ENCODE assay signal across 25 mouse cellular contexts in genomic region chrX:107298761-107299160, GRCm38 (mm10). TPM values are rescaled to one million over a fixed set of nuclear protein-coding genes. Genes with fewer than 3 reads are reported as not detected.
"Had no signal": no experiment of that assay in that cellular context is flagged by ENCODE, and none has a peak within 500 bp of the region (broad histone marks: within the 10 kb centered on the region; RNA-seq: fewer than 3 reads in every experiment).

No protein-coding gene starts in this region.

- H3K36me3 ChIP-seq: liver, embryonic 13.5 days; midbrain, embryonic 10.5 days; midbrain, embryonic 13.5 days had no signal

- DNase-seq: kidney, postnatal 25 days; layer of hippocampus, adult 9-11 months; liver, embryonic 13.5 days; lung, adult 2 months; lung, postnatal 14 days; lung, postnatal 4 days; retina, postnatal 1 day; right cerebral cortex, postnatal 25 days; thymus, adult 2 months; thymus, postnatal 14 days; thymus, postnatal 4 days had no signal

- H3K27me3 ChIP-seq: liver, embryonic 13.5 days; megakaryocyte, embryonic 14.5 days; midbrain, embryonic 13.5 days had no signal

- H3K9me3 ChIP-seq: liver, embryonic 13.5 days; megakaryocyte, embryonic 14.5 days; midbrain, embryonic 10.5 days; midbrain, embryonic 13.5 days had no signal

- H3K4me3 ChIP-seq: layer of hippocampus, adult 2 months; liver, embryonic 13.5 days; megakaryocyte, embryonic 14.5 days; midbrain, embryonic 10.5 days; midbrain, embryonic 13.5 days had no signal

- ATAC-seq: midbrain, embryonic 13.5 days had no signal

- H3K4me1 ChIP-seq: liver, embryonic 13.5 days; megakaryocyte, embryonic 14.5 days; midbrain, embryonic 10.5 days; midbrain, embryonic 13.5 days had no signal

- H3K9ac ChIP-seq: liver, embryonic 13.5 days; midbrain, embryonic 13.5 days had no signal

- H3K4me2 ChIP-seq: liver, embryonic 13.5 days; midbrain, embryonic 13.5 days had no signal

- H3K27ac ChIP-seq: kidney, postnatal 0 days; layer of hippocampus, adult 2 months; liver, embryonic 13.5 days; midbrain, embryonic 10.5 days; midbrain, embryonic 13.5 days; stomach, postnatal 0 days had no signal

RNA-seq across cellular contexts. Expression of gene Gpr174, which starts 43.1 kb away (rescaled TPM):
- total RNA-seq: layer of hippocampus, adult 2 months; layer of hippocampus, postnatal 25 days; left cerebral cortex, adult 18-20 months; left cerebral cortex, postnatal 36 days; midbrain, postnatal 0 days had no signal
- polyA plus RNA-seq: kidney, embryonic 14.5 days; kidney, postnatal 0 days; limb, embryonic 11.5 days; midbrain, embryonic 10.5 days; midbrain, embryonic 13.5 days; neural tube, embryonic 11.5 days; neural tube, embryonic 14.5 days had no signal
